Mouse (Mus musculus): ENCODE results near the gene Rell1.

Rell1 gene

DNA sequence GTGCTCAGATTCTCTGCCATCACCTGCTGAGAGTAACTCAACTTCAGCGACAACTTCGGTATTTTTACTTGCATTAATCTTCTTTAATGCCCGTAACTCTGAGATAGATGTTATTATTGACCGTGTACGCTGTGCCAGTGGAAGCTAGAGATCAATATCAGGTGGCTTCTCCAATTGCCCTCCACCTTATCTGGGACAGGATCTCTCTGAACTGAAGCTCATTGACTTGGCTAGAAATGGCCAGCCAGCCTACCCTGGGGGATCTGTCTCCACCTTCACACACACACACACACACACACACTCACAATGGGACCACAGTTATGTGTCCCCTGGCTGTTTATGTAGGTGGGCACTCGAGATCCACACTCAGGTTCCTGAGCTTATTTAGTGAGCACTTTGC, 16.7 kb downstream of the Rell1 start:
- no peak for DNase-seq (ENCODE audit: low read depth)

DNA sequence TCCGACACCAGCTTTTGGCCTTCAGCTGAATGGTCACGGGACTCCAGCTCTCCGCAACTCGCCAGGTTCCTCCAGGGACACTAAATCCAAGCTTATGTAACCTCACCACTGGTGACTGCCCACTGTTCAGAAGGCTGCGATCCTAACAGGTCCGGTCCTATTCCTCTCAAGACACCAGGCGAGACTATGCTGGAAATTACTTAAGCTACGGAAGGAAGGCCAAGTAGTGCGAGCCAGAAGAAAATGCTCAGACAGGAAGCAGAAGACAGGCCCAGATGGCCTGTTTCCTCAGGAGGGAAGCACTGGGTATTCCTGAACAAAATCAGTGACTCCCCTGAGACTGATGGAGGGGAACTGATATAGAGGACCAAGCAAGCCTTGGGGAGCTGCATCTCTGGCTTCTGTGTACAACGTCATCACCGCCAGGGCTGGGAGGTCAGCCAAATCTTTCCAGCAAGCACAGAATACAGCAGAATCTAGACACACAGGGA, 17.2 kb downstream of the Rell1 start:
- DNase-seq (ENCODE audit: low read depth): no peak

DNA sequence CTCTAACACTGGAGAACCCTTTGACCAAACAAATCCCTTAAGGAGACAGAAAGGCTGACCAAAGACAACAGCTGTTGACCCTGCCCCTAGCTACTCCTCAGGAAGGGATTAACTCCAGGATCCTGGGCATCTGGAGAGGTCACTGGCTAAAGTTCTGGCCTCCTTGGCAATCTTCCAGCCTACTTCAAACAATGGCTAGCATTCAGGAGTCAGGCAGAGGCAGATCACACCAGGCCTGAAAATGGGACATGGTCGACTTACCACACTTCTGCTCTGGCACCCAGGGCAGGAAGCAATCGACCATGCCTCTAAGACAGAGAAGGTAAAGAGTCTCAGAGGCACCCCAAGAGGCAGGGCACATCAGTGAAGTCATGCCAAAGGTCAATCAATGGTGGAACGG, 19.5 kb downstream of the Rell1 start:
- no peak for DNase-seq (ENCODE audit: low read depth)

DNA sequence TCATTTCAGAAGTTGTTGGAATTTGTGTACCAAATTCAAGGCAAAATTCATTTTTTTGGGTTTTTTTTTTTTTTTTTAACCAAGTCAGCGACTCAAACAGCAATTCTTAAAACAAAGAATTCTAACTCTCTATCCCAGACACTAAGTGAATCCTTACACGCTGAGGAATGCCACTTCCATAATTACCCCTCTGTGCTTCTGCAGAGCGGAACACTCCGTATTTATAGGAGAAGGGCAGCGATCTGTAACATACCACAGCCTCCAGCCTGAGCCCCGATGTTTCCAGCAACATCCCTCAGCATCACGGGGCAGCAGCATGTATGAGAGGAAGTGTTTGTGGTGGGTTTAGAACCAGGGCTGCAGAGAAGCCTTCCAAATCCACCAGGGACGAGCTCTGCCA, 21.2 kb downstream of the Rell1 start:
- DNase-seq (ENCODE audit: low read depth): no peak

DNA sequence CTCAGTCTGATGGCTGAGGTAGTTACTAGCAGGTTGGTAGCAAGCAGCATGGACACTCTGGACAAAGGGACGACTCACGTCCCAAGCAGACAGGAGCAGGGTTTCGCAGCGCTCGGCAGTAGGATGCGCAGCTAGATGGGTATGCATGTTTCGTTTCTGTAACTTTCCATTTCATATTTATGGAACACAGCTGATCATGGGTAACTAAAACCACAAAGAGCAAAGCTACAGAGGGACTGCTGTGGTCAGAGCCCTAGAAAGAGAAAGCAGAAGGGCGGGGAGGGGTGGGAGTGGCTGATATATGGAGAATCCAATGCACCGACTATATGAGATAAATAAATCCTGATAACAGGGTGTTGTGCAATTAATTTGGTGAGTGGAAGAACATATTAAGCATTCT, 25.4 kb downstream of the Rell1 start:
- peak; percentile 53 for DNase-seq (ENCODE audit: low read depth)

DNA sequence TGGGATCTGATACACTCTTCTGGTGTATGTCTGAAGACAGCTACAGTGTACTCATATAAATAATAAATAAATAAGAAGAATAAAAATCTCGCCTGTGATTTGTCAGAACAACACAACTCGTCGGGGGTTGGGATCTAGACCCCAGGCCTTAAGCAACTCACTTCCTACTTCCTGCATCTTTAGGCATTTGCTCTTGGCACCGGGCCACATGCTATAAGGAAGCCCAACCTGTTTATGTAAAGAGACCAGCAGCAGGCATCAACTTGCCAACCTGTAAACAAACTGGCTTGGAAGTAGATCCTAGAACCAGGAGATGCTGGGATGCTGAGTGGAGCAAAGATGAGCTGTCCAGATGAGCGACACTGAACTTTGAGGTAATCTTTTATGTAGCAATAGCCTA, 26.8 kb downstream of the Rell1 start:
- DNase-seq (ENCODE audit: low read depth): no peak

DNA sequence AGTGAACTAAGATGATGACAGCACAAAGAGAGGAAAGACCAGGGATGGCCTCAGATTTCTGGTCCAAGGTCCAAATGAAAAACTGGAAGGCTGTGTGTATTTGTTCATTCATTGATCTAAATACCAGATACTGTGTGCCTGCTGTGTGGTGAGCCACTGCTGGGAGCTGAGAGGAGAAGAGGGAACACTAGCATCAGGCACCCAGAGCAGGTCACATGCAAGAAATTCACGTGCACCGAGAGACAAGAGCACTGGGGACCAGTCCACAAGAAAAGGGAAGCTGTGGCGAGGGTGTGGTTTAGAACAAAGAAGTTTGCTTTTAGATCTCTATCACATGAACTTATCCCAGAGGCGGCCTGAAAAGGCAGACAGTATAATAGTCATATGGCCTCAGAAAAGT, 30.1 kb downstream of the Rell1 start:
- peak; percentile 28 for DNase-seq (ENCODE audit: low read depth)

DNA sequence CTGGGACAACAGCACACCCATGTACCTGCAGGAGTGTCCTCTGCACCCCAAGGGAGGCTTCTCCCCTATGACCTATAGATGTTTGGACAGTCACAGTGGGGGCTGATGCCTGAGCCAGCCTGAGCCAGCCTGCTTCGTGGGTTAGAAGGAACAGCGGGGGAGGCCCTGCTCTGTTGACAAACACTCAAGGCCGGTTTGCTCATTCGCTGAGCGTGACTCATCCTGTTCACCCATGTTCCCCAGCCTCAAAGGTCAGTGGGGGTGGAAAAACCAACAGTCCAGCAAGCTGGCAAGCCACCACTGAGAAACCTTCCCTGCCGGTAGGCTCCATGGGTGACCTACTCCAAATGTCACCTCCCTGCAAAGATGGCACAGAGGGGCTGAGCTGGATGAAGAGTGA, 32.0 kb downstream of the Rell1 start:
- DNase-seq (ENCODE audit: low read depth): no peak

DNA sequence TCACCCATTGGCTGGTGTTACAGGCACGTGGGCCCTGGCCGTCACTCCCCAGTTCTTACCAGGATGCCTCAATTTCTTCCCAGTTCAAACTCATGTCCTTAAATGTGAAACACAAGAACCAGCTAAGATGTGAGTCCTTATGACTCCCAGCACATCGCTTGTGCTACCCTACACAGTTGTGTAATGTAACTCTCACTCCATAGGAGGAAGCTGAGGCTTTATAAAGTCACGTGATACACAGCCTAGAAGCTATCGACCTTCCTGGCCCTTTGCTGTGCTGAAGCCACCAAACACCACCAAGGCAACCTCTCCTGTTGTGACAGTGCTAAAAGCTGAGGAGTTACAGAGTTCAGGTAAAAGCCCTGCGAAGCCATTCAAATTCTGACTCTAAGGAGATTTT, 33.1 kb downstream of the Rell1 start:
- DNase-seq (ENCODE audit: low read depth): no peak

DNA sequence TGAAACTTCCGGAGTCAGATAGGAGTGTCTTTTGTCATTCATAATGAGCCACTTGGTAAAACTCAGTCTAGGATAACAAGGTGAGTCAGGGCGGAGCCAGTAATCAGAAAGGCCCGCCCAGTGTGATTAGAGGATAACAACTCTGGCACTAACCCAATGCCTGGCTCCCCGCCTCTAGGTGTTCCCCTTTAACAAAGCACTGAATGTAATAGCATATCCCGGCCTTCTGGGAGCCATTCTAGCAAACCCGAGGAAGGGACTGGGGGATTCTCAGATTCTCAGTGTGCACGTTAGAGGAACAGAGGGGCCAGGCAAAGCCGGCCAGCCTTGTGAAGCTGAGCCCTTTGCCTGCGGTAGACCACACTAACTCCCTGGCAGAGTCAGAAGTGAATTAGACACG, 35.9 kb downstream of the Rell1 start:
- no peak for DNase-seq (ENCODE audit: low read depth)

DNA sequence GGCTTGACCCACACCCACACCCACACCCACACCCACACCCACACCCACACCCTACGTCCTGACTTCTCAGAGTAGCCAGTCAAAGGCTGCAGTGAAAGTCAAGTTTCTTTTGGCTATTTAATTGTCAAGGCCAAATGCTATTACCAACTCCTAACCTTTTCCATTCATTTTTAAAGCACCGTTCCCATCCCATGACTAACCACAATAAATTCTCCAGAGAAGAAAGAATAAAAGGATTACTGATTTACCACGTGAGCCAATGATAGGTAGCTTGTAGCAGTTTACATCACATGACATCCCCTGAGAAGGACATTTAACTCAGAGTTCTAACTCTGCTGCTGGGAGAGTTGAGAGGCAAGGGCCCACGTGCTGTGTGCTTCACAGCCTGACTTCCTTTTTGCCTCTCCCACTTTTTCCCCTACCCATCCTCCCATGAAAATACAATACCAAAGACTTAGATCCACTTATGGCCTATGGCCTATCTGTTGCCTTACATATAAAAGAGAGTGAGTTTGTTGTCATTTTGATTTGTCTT, 37.8 kb downstream of the Rell1 start:
- no peak for DNase-seq (ENCODE audit: low read depth)

DNA sequence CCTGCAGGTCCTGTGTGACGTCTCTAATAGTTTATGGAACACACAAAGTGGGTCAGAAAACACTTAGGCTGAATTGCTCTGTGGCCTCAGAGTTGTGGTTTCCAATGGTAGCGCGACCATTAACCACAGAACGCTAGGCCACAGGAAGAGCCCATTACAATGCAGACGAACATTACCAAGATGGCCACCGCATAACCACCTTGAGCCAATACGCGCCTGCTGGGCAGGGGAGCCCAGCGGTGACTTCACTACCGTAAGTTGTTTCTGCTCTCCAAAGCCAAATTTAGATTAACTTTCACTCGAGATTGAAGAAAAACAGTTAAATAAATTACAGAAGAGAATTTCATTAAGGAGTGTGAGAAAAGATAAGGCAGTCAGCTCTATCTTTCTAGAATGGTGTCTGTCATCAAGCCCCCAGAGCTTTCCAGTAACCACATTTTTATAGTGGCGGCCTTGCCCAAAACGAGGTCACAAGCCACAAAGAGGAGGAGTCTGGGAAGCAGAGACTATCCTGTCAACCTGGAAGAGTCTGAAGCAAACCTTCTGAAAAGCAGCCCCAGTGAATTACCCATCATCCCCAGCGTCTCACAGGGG, 43.6 kb downstream of the Rell1 start:
- no peak for DNase-seq (ENCODE audit: low read depth)

DNA sequence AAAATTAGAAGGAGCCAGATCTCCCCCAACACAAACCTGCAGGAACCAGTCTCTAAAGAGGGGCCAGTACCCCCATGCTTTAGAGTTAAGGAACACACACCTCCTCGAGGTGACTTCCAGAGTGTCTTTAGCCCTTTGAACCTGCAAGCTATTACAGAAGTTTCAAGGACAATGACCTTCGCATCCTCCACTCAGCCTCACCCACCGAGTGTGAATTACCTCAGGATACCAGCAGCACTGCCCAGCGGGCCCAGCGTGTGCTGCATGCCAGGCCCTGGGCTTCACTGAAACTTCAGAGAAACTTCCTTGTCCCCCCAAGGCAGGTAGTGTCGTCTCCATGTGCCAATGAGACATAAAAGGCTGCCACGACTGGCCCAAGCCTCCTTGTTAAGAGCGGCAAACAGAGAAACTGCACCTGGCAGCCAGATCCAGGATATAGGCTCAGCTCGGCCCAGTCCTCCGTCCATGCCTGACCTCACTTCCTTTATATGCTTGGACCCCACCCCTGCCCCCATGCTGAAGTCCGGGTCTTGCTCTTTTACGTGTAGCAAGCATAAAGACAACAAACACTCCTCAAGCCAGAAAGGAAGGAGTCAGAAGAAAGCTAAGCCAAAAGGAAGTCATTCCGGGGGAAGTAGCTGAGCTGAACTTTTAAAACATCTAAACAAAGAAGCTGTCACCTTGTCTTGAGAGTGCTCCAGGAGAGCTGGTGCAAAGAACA, 45.2 kb downstream of the Rell1 start:
- DNase-seq (ENCODE audit: low read depth): no peak

DNA sequence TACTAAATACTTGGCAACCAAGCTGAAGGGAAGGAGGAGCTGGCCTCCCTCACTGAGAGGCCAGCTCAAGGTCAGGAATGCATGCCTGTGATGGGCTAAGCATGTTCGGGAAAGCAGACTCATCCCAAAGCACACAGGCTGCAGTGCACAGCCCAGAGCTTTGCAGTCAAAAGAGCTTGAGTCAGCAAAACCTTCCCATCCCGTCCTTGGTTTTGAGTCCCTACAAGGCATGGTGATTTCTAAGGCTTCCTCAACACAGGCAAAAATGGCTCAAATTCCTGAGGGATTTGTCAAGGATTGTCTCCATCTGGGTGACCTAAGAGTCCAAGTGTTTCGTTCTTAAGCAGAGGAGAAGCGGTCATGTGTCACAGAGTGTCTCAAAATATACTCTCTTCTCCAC, 50.5 kb downstream of the Rell1 start:
- no peak for DNase-seq (ENCODE audit: low read depth)

DNA sequence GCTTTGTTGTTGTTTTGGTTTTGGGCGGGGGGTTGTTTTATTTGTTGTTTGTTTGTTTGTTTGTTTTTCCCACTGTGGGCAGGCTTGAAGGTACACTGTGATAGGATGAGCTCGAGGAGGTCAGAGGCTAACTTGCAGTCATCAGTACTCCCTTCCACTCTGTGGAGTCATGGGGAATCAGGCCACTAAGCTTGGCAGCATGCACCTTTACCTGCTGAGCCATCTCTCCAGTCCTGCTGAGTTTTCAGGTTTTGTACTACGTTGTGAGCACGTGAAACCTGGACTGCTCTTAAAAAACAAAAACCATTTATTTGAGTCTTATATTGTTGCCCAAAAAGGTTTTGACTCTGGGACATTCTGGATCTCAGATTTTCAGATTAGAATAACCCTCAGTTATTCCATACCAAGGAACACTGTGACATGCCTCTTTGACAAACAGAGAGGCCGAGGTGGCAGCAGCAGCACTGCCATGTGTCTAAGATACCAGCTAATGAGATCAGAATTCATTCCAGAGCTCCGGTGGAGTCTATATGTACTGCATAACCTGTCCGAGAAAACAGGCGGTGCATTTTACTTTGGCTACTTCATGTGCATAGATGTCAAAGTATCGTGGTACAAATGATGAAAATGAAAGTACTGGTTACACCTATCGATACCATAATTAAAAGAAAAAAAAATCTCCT, 52.1 kb downstream of the Rell1 start:
- no peak for DNase-seq (ENCODE audit: low read depth)

DNA sequence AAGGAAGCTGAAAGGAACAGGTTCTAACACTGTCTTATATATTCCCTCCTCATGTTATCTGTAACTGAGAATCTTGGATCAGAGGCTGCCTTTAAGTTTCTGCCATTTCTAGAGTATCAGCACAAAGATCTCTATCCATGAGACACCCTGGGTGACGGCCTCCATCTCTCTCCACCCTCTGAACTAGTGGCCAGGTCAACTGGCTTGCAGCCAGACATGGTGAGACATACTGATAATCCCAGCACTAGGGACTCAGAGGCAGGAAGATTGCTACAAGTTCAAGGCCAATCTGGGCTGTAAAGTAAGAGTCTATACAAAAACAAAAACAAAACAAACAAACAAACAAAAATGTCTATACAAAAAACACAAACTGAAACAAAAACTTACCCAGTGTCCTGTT, 53.8 kb downstream of the Rell1 start:
- no peak for DNase-seq (ENCODE audit: low read depth)

DNA sequence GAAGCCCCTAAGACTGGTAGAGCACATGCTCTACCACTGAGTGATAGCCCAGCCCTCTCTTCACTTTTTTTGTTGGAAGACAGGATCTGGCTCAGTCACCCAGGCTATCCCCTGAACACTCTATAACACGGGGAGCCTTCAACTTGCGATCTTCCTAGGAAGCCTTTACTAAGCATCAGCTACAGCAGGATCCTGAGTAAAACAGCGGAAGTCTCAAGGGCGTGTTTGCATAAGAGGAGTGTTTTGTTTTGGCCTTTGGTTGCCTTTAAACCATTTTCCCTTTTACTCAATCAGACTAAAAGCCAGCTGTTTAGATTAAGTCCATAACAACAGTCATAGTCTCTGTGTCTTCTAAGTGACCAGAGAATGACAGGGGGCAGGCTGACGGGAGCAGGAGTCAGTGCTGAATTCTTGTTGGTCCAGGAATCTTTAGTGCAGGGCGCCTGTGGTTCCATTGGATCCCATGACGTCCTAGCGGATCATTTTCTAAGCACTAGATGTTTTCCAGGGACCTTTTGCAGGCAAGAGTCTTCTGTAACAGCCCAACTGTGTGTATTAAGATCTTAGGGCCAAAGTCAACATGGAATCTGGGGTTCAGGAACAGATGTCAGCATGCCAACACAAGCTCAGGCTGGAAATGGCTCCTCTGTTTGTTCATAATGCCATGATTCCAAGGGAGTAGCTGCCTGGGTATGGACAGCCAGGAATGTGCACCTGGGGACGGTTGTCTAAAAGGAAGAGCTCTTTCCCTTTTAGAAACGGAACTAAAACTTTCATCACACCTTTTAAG, 58.3 kb downstream of the Rell1 start:
- no peak for DNase-seq (ENCODE audit: low read depth)

DNA sequence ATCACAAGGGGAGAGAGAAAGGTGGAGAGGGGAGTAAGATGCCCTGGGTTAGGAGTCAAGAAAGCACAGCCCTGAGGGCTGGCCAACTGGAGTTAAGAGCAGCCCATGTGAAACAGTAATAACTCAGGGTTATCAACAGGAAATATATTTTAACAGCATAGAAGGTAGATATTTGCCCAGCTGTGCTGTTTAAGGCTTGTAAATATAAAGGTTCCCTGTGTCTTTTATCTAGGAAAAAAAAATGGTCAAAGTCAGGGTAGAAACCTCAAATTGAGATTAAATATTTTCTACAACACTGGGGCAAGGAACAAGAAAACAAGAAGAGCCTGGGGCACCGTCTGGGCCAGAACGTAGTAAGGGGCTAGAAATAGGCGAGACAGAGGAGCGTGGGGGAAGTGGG, 61.2 kb downstream of the Rell1 start:
- no peak for DNase-seq (ENCODE audit: low read depth)

DNA sequence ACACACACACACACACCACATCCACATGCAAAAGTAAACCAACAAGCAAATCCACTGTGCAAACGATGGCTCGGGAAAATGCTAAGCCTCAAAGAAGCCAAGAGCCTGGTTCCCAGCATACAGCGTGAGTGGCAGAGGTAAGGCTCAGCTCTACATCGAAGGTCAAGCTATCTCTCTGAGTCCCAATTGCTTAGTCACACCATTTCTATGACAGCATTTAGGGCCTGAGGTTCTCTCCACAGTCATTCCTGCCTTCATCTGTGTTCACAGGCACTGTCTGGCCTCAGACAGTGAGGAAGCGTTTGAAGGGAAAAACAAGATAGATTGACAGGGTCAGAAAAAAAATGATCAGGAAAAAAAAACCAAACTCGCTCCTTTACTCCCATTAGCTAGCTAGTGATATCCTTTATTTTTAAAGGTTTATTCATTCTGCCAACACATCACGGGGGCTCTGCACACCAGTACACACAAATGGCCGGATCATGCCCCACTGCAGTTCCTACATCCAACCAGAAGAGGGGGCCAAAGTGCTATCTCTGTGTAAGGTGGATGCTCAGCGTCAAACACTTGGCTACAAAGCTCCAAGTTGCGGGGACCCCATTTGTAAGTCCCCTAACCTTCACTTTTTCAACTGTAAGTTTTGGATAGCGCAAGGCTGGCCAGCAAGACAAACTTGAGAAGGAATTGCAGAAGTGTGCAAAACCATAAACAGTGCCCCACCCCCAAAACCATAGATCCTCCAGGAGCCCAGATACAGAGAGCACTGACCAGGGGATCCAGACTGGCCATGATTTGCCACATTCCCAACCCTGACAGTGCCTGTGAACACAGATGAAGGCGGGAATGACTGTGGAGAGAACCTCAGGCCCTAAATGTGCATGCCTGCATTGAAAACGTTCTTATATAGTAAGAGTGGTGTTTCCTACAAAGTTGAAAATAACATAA, 62.3 kb downstream of the Rell1 start:
- peak; percentile 89 for DNase-seq (ENCODE audit: low read depth)

DNA sequence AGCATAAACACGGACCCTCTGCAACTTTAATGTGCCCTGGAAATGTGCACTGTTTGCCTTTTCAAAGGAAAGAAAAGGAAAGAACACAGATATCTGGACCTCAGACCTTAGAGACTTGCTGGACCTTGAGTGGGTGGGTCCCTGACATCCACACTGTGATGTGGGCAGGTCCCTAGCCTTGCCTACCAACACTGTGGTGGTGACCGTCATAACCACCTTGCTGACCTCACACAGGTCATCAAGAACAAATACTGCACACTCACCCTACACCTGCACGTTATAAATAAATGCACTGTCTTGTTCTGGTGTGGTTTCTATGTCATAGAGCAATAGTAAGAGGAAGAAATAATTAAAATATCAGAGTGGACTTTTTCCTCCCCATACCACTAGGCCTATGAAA, 65.4 kb downstream of the Rell1 start:
- DNase-seq (ENCODE audit: low read depth): no peak

DNA sequence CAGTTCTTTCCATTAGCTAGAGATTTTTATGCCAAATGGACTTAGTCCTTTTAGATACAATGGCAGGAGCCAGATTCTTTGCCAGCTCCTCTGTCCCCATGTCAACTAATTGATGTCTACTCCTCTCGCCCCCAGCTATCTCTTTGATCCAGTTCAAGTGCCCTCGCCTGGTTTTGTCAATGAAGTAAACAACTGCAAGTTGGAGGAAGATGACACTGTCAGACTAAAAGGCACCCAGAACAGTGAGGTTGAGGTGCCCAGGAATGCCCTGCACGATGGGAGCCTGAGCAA, 70.9 kb downstream of the Rell1 start:
- no peak for DNase-seq (ENCODE audit: low read depth)

Data from naive thymus-derived CD4-positive, alpha-beta T cell, adult 2 months (primary cell).